Mouse (Mus musculus) retina, embryonic 14.5 days (tissue): ENCODE data around the gene Magea6.
"Not testable (repeated sequence)": the region's sequence is repeated elsewhere in the genome, so short reads cannot be mapped to it uniquely, and the experiment has no call there.

Experiments used
- DNase-seq: peaks from one replicate; pipeline ENCODE4 v3.0.0-alpha.2; 2015; ENCODE audit warnings: low spot score

Gene Magea6

GRCm38 (mm10) chrX:154935887-154936286 lies at the start of gene Magea6:
Magea6 (minus strand) TSS chrX:154935987.
- DNase-seq: not testable (repeated sequence)

GRCm38 (mm10) chrX:154949405-154949804 lies 13.6 kb upstream of the Magea6 start, which contains the start of gene Magea3:
Magea3 (minus strand) TSS chrX:154949505.
- not testable (repeated sequence) for DNase-seq

- not testable (repeated sequence) for DNase-seq
Observed at GRCm38 (mm10) chrX:154890167-154890566, 45.6 kb downstream of the Magea6 start, which contains the start of gene Cldn34b1. Cldn34b1 (minus strand) TSS chrX:154890267.
